Mouse (Mus musculus): ENCODE measurements around the gene Tex101.
A peak's percentile ranks its signal among the peaks of the same experiment; 100 is the strongest.
"Not testable (repeated sequence)": the region's sequence is repeated elsewhere in the genome, so short reads cannot be mapped to it uniquely, and the experiment has no call there.

The Tex101 gene

GRCm38 (mm10) chr7:24676575-24676974, at the start of gene Tex101:
Gene Tex101 (minus strand): TSS chr7:24676675.
- no peak for DNase-seq

- no peak for DNase-seq
Observed at GRCm38 (mm10) chr7:24715039-24715438, 38.6 kb upstream of the Tex101 start.

- no peak for DNase-seq
Observed at GRCm38 (mm10) chr7:24708832-24709292, 32.4 kb upstream of the Tex101 start, which contains the start of gene BC049730. Gene BC049730 (plus strand): TSS chr7:24709242.

GRCm38 (mm10) chr7:24702841-24703240, 26.4 kb upstream of the Tex101 start:
- not testable (repeated sequence) for DNase-seq

GRCm38 (mm10) chr7:24697891-24698290, 21.4 kb upstream of the Tex101 start:
- DNase-seq: not testable (repeated sequence)

GRCm38 (mm10) chr7:24692693-24693092, 16.2 kb upstream of the Tex101 start:
- DNase-seq: not testable (repeated sequence)

GRCm38 (mm10) chr7:24687519-24687918, 11.0 kb upstream of the Tex101 start:
- DNase-seq: not testable (repeated sequence)

- peak; percentile 45 for DNase-seq
Observed at GRCm38 (mm10) chr7:24684121-24684520, 7.6 kb upstream of the Tex101 start.

- no peak for DNase-seq
Observed at GRCm38 (mm10) chr7:24671944-24672439, 4.5 kb downstream of the Tex101 start.

GRCm38 (mm10) chr7:24664959-24665358, 11.5 kb downstream of the Tex101 start:
- DNase-seq: no peak

- no peak for DNase-seq
Observed at GRCm38 (mm10) chr7:24664301-24664700, 12.2 kb downstream of the Tex101 start.

GRCm38 (mm10) chr7:24662575-24662974, 13.9 kb downstream of the Tex101 start:
- peak; percentile 89 for DNase-seq

GRCm38 (mm10) chr7:24661118-24661904, 15.2 kb downstream of the Tex101 start:
- peak; percentile 65 for DNase-seq

GRCm38 (mm10) chr7:24659737-24660357, 16.6 kb downstream of the Tex101 start:
- no peak for DNase-seq

- peak; percentile 69 for DNase-seq
Observed at GRCm38 (mm10) chr7:24653681-24654080, 22.8 kb downstream of the Tex101 start.

GRCm38 (mm10) chr7:24646486-24646885, 30.0 kb downstream of the Tex101 start:
- DNase-seq: no peak

- DNase-seq: peak; percentile 24
Observed at GRCm38 (mm10) chr7:24644996-24645395, 31.5 kb downstream of the Tex101 start.

GRCm38 (mm10) chr7:24644492-24644891, 32.0 kb downstream of the Tex101 start:
- DNase-seq: no peak

- peak; percentile 79 for DNase-seq
Observed at GRCm38 (mm10) chr7:24642491-24642890, 34.0 kb downstream of the Tex101 start.

GRCm38 (mm10) chr7:24640450-24640849, 36.0 kb downstream of the Tex101 start:
- DNase-seq: no peak

GRCm38 (mm10) chr7:24638026-24638856, 38.2 kb downstream of the Tex101 start:
- DNase-seq: peak; percentile 34

- DNase-seq: no peak
Observed at GRCm38 (mm10) chr7:24637046-24637445, 39.4 kb downstream of the Tex101 start.

GRCm38 (mm10) chr7:24636264-24636663, 40.2 kb downstream of the Tex101 start, which contains the start of gene Lypd3:
Gene Lypd3 (plus strand): TSS chr7:24636550.
- no peak for DNase-seq

Measured in thymus, postnatal 14 days (tissue).